Mouse (Mus musculus) c-Kit-negative CD71-positive TER-119-positive erythroid progenitor cells, embryonic 14.5 days (primary cell): ENCODE data around the gene Disp1.

Experiments
- DNase-seq: peaks from one replicate; pipeline ENCODE4 v3.0.0-alpha.2; 2013; ENCODE audit warnings: low read depth, low spot score

Disp1 gene

DNA sequence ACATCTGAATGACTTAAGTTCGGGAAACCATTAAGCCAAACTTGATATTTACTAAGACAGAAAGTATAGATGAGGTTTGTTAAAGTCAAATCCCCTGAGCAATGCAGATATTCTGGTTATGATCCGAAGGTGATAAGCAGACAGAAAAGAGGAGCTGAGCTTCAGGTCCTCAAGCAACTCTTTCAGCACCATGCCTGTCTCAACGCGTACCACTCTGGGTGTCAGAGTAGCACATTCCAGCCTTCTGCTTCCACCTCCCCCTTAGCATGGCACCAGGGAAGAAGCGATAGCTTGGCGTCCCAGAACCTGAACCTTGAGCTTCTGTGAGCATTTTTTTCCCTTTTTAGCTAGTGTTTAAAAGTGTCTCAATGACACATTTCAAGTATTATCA lies 57.1 kb downstream of the Disp1 start:
- no peak for DNase-seq

DNA sequence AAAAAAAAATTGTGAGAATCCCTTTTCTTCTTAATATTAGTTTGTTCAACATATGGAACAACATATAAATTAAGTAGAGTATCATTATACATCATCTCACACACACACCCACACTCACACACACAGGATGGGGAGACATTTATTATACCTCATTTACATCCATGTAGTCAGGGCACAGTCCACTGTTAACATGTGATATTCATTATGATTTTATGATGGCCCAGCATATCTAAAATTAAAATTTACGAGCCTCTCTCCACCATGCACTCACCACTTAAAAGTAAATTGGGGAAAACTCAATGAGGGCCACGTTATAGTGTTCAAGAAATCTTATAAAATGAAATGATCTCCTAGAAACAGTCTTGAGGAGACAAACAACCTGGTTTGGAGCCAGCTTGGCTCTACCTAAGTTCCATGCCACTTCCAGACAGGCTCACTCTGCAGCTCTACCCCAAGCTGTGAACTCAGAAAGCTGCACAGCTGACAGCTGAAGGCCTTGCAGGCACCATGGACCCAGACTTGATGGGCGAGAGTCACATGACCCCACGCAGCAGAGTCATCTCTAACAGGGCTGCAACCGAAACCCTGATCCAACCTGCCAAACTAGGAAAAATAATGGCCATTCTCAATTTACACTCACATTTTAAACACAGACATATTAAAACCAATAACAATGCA lies 57.7 kb downstream of the Disp1 start:
- DNase-seq: no peak

DNA sequence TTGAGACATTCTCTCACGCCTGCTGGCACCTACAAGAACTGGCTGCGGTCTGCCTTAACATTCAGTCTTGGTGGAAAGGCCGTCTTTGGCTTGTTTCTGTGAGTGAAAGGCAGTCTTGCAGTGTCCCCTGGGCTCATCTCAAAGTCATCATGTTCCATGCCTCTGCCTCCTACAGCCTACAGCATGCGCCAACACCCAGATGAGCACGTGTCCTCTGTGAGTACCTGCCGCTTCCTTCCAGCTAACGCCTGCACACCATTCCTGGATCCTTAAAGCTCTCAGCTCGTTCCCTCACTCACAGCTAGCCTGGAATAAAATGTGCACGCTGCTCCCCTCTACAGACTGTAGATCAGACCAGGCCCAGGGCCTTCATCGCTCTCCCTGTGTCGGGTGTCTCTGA lies 60.3 kb downstream of the Disp1 start:
- no peak for DNase-seq

DNA sequence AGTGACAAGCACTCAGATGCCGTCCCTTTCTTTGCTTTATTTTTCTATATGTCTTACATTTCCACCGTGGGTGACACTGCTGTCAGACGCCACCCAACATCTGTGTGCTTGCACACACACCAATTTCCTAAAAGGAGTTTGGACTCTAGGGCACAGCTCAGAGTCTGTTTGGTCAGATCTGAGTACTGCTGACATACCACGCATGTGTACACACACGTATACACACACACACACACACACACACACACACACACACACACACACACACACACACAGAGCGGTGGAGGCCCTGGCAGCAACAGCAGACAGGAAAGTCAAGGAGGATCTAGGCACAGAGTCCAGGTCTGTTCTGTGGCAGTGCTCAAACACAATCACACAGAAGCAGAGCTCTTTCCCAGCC lies 61.1 kb downstream of the Disp1 start:
- no peak for DNase-seq

DNA sequence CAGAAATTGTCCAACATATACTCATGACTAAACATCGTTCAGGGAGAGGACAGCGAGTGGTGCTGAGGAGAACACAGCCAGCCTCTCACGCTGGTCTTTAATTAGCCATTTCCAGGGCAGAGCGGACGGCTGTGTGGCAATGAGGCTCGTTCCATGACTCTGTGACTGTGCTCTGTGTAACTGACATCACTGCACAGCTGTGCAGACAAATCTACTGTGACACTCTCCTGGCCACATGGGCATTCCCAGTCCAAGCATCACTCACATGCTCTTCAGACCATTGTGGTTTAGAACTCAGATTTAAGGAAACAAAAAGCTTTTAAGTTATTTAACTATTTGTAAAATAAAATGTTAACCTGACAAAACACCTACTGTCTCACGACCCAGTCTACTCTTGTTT lies 62.1 kb downstream of the Disp1 start:
- DNase-seq: no peak

DNA sequence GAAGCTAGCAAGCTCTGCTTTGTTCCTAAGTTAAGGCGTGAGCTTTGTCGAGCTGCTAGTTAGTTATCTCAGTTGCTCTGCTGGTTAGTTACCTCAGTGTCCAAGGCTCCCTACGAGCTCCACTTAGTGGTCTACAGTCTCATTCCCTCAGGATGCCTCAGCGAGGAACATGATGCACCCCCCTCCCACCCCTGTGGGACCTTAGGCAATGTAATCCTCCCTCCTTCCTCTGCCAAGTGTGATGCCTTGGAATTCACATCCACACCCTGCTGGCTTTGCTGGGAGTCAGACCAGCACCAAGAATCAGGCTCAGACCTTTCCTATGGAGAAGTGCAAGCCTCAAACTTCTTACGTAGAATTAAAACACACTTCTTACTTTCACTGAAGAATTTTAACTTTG lies 65.7 kb downstream of the Disp1 start:
- DNase-seq: no peak

DNA sequence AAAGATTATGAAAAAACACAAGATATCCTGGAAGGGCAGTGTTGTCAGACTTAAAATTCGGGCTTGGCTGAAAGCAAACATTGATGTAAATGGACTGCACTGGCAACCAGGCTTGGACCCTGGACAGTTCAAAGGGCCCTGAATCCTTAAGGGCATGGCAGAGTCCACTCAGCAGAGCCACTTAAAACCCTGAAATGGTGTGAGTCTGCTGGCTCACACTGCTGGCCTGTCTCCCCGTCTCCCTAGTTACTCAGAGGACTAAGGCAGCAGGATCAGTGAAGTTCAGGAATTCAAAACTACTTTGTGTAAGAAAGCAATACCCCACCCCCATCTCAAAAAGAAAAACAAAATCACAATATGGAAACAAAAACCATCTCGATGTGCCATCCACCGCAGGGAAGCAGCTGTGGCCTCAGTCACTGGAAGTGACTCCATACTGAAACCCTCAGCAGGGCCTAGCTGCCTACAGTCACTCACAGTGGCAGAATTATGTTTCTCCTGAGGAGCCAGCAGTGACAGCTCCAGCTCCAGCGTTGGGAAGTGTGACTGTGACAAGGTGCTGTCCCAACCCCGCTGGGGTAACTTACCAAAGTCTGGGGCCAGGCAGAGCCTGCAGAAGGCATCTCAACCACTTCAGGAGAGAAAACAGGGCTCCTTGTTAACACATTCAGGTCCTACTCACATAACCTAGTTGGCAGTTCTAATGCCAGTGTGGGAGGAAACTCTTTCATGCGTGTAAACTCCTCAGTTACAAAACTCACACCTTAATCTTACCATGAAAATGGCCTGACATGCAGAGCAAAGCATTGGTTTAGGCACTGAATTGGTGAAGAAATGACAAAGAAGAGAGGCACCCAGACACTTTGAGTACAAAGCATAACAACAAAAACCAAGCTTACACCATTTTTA lies 66.8 kb downstream of the Disp1 start:
- no peak for DNase-seq

DNA sequence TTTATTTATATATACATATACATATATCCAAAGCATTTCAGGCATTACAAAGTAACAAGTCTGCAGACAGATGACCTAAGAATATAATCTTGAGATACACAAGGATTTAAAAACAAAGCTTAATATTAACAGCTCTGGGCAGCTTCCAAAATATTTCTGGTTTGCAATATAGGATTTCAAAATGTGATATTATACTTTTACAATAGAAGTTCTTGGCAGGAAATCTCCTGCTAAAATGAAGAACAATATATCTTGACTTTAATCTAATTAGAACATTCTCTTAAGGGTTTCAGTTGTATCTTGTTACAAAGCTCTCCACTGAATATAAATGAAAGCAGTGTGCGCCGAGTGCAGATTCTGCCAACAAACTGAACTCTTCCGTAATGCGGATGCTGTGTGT lies 68.0 kb downstream of the Disp1 start:
- DNase-seq: no peak

DNA sequence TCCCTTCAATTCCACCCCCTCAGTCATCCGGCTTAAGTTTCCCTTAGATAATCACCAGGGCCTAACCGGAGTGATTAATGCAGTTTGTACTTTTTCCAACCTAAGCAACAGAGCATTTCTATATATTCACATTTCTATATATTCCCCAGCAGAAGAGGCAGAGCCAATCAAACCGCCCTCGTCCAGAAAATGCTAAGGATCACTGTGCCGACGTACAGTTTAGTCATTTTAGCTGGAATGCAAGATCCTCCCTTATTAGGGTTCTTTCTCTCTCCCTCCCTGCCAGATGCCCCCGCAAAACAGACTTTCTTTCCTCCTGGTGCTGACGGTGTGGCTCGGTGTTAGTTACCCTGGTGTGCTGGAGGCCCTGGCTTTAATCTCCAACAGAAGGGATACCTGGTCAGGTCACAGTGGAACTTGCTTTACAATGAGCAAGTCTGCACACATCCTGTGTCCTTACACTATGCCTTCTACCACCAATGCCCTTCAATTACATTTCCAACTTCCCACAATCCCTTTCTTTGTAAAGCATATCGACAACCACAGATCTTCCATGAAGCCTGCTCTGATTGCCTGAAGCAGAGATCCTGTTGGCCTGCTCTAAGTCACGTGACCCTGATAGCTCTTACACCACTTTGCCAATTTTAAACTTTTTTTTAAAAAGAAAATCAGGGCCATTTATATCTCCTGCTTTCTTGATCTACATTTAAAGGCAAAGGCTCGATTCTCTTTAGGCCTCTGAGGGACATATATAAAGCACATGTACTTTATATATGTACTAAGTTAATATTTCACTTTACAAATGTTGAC lies 69.6 kb downstream of the Disp1 start:
- DNase-seq: no peak

DNA sequence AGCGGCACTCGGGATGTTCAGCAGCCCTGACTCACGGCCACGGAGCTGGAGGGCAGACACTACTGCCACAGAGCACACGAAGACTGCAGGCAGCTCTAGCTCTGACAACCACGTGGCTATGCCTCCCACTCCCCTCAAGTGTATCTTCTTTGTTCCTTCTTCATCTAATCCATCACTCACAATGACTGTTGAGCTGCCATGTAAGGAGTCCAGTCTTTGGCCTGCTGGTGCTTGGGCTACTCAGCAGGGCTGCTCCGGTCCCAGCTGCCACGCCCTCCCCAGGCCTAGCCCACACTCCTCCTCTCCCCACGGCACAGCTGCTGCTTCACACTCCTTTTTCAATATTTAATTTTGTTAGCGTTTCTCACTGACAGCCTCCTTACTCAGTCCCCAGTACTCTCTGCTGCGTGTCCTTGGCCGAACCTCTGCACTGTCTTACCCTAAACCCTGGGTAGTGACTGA lies 70.9 kb downstream of the Disp1 start:
- no peak for DNase-seq

DNA sequence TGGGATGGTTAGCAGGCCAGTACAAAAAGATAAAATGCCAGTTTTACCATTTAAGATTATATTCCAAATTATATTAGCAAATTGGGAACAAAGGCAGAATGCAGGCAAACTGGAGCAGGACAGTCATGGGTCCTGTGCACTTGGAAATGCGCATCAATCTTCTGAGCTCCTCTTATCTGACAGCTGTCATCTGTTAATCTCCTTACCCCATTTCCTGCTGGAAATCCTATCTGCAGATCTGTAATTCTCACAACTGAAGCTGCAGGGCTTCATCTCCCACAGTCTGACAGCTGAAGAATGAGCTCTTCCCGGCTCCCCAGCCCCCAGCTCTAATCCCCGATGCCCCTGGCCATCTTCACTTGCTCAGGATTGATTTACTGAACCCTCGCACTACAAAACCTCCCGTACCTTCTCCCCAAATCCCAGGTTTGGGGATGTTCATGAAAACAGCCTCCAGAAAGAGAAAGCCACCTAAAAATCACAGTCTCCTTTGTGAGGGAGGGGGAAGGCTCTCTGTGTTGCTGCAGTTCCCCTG lies 71.7 kb downstream of the Disp1 start:
- DNase-seq: no peak

DNA sequence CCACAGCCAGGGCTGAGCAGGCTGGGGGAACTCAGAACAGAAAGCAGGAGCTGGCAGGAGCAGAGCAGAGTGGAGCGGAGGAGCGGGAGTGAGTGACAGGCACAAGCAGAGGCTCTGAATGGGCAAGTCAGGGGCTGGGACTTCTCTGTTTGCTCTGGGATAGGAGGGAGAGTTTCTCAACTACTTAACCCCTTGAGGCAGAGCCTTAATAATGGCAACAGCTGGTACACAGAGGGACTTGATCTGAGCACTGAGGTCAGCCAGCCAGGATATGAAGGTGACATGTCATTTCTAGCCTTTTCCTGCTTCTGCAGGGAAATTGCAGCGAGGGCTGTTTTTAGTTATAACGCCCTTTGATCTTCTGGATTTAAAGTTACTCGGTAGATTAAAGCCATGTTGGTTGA lies 73.9 kb downstream of the Disp1 start:
- DNase-seq: no peak

DNA sequence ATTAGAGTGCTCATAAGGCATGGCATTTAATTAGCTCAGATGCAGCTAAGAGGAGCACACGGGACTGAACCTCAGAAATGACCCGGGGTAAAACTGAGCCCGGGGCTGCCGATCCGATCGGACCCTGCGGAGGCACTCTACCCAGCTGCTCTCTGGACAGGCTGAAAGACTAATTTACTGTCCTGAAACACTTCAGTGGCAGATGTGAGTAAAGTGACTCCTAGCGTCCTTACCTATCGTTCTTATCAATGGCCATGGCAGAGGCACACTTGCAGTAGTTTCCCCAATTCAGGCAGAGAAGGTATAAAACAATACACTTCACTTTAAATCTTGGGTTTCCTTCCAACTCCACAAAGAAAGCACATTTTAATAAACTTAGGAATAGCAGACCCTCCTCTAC lies 74.5 kb downstream of the Disp1 start:
- DNase-seq: no peak

DNA sequence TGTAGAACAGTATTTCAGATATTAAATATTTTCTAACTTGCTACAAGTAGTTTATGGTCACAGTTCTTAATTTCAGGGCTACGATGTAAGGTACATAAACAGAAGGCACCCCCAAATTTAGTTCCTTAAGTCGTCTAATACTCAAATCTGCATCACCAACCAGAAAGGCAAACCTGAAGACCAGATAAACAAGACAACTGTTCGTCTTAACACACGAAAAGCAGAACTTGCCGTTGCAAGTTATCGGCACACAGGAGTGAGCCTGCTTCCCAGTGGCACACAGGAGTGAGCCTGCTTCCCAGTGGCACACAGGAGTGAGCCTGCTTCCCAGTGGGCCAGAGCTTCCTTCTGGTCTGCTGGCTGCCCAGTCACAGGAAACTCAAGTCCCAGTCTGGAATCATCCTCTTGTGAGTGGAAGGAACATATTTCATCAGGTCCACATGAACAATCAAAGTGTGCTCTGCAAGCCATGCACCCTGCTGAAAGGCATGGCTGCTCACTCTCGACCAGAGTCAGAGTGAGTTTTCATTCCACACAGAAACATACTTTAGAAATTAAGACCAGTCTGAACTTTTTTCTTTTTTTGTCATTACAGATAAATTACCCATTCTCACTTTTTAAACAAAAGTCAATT lies 75.1 kb downstream of the Disp1 start:
- no peak for DNase-seq

DNA sequence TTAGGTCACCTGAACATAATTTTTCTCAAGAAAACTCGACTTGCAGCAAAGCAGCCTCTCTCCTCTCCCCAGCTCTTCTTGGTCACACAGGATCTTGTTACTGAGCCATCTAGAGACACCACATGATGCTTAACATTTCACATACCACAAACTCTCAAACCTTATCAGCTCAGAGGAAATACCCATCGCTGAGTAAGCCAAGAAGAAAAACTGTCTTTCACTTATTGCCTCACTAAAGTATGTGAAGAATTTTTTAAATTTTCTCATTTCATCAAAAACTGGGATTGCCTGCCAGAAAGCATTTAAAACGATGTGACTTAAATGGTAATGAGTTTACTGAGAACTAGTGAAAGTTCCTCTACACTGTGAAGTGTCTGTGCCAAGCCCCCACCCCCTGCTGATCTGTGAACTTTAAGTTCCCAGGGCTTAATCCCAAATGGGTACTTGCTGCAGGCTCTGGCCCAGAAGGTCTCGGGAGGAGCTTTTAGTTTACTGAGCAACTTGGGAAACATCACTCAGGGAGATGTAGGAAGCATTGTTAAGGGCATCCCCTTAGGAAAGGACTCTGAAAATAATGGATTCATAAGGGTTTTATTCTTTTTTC lies 76.6 kb downstream of the Disp1 start:
- DNase-seq: no peak

DNA sequence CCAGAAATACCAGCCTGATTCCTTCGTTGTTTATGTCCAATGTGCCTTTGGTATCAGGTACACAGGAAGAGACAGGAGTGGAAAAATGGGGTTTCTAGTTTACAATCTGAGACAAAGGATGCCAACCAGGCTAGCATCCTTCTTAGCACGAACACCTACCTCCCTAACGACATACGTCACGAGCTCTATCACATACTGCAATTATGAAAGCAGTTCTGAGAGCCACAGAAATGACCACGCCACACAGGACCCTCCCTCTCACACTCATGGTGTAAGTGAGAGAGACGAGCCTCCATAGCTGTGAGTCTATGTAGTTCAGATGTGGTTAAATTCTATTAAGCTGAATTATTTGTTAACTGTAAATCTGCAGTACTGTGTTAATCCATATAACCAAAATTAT lies 78.1 kb downstream of the Disp1 start:
- DNase-seq: no peak

DNA sequence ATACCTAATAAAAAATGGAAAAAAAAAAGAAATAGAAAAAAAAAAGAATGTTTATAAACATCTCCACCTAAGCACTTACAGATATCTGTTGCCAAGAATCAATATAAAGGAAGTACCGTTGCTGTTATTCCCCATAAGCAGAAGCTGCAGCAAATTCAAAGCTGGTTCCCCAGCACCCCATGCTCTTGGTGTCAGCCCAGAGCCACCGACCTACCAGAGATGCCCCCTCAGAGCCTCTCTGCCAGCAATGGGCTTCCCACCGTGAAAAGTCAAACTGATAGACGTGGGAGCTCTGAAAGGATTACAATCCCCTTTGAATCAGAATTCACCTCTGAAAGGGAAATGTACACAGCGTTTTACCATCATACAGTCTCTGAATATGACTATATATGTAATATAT lies 78.8 kb downstream of the Disp1 start:
- DNase-seq: no peak

DNA sequence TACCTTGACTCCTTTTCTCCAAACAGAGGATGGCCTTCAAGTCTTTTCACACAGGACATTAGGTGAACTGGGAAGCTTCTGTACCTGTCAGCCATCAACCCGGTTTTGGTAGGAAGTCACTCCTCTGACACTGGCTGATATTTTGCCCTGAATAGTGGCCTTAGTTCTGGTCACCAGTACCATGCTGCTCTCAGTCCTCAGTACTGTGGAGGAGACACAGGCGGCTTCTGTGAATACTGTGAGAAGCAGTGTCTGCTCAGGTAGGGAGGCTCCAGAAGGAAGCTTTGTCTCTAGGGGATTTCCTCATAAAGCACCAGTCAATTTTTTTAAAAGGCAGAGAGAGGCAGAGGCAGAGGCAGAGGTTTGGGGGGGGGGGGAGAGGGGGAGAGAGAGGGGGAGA lies 80.0 kb downstream of the Disp1 start:
- no peak for DNase-seq

DNA sequence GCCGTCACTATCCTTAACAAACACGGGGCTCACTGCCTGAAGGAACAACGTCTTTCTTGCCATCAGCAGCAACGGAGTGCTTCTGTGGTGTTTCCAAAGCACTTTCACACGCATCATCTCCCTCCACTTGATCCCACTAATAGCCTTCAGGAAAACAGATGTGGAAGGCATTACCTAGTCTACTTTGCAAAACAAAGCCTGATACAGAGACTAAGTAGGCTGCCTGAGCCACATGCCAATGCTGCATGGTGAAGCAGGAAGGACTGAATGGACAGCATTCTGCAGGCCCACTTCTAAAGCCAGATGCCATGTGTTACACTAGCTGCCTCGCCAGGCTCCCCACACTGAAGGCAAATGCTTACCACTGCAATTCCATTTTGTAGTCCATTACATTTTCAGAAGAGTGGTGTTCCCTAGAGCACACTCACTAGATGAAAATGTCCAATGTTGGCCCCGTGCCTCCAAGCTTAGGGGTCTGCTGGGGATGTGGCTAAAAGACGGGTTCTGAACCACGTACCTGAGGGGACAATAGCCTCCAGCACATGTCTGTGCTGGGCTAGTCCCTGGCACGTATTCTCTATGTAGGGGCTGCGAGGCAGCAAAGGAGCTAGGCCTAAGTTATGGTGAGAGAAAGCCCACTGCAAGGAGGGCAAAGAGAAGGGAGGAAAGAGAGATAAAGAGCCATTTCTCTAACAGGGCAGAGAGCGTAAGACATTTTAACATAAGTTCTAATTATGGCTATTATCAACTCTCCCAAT lies 80.6 kb downstream of the Disp1 start:
- no peak for DNase-seq

DNA sequence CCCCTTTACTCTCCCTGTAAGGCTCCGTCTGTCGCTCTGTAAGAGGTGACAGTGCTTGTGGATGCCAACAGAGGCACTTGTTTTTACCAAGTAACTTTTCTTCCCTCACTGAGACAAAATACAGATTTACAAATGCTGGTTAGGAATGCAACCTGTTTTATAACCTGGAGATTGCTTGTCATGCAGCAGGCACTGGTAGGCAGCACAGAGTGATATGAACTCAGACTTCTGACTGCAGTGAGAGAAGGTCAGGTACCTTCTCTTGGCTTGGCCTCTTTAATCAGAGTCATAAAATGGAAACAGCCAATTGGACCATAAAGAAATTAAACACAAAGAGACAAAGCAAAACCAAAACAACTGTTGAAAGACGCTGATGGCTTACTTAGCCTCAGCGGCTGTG lies 83.2 kb downstream of the Disp1 start:
- DNase-seq: no peak
